Mouse (Mus musculus): Measurements from ENCODE around the gene Pnkd.

GRCm38 (mm10) chr1:74281372-74281771 lies 3.4 kb upstream of the Pnkd start:
- no peak for TF ChIP-seq EP300 (IDR thresholded peaks at IDR 0.05; ENCODE audit: low read depth)
- TF ChIP-seq CTCF (IDR thresholded peaks at IDR 0.05; ENCODE audit: low read depth): no peak
